Mouse (Mus musculus) ES-CJ7 (cell line): ENCODE data around the gene Slc22a17.
A peak's percentile ranks its signal among the peaks of the same experiment; 100 is the strongest.

Source experiments
- DNase-seq: peaks from one replicate; pipeline ENCODE4 v3.0.0; 2011; ENCODE audit warnings: low read depth, low spot score

Gene Slc22a17

GRCm38 (mm10) chr14:54900383-54900782, 12.5 kb downstream of the Slc22a17 start:
- DNase-seq: peak; percentile 84

- no peak for DNase-seq
These were observed 15.5 kb downstream of the Slc22a17 start for GRCm38 (mm10) chr14:54897445-54897844.

GRCm38 (mm10) chr14:54894296-54895151, 18.4 kb downstream of the Slc22a17 start:
- peak; percentile 25 for DNase-seq

GRCm38 (mm10) chr14:54893651-54894181, 19.2 kb downstream of the Slc22a17 start:
- peak; percentile 100 for DNase-seq

- DNase-seq: no peak
These were observed 20.7 kb downstream of the Slc22a17 start, which contains the start of gene Pabpn1 for GRCm38 (mm10) chr14:54892200-54892599. Pabpn1 (plus strand) TSS chr14:54892500.

- DNase-seq: no peak
These were observed 27.6 kb downstream of the Slc22a17 start for GRCm38 (mm10) chr14:54885309-54885708.

GRCm38 (mm10) chr14:54884022-54884712, 28.8 kb downstream of the Slc22a17 start:
- DNase-seq: no peak

- DNase-seq: peak; percentile 85
These were observed 29.5 kb downstream of the Slc22a17 start, which contains the start of the genes Bcl2l2 and Gm20521 for GRCm38 (mm10) chr14:54883154-54884021. Bcl2l2 (plus strand) TSS chr14:54883377. Gm20521 (plus strand) TSS chr14:54883441.

- peak; percentile 38 for DNase-seq
These were observed 35.8 kb downstream of the Slc22a17 start, which contains the start of gene Ppp1r3e for GRCm38 (mm10) chr14:54877048-54877715. Ppp1r3e (minus strand) TSS chr14:54877550.

- DNase-seq: peak; percentile 91
These were observed 36.3 kb downstream of the Slc22a17 start for GRCm38 (mm10) chr14:54876539-54877047.

GRCm38 (mm10) chr14:54875844-54876538, 36.9 kb downstream of the Slc22a17 start:
- DNase-seq: peak; percentile 67

- no peak for DNase-seq
These were observed 38.8 kb downstream of the Slc22a17 start for GRCm38 (mm10) chr14:54874165-54874564.

GRCm38 (mm10) chr14:54870861-54871260, 42.1 kb downstream of the Slc22a17 start, which contains the start of gene Homez:
Homez (minus strand) TSS chr14:54870961.
- DNase-seq: no peak

GRCm38 (mm10) chr14:54868026-54868425, 44.9 kb downstream of the Slc22a17 start:
- DNase-seq: no peak

- DNase-seq: peak; percentile 80
These were observed 46.0 kb downstream of the Slc22a17 start for GRCm38 (mm10) chr14:54866936-54867335.

GRCm38 (mm10) chr14:54866268-54866667, 46.7 kb downstream of the Slc22a17 start:
- no peak for DNase-seq

GRCm38 (mm10) chr14:54865626-54866025, 47.3 kb downstream of the Slc22a17 start:
- DNase-seq: no peak

- no peak for DNase-seq
These were observed 48.5 kb downstream of the Slc22a17 start for GRCm38 (mm10) chr14:54864313-54865036.
